Mouse (Mus musculus): Measurements from ENCODE around the gene Bcl2l15. TPM values are rescaled to one million over a fixed set of nuclear protein-coding genes. Genes with fewer than 3 reads are reported as not detected.

Gene Bcl2l15
- polyA plus RNA-seq, 1 experiment from 2014 or later, result 0.14 TPM

GRCm38 (mm10) chr3:103857036-103857805 is 24.8 kb downstream of the Bcl2l15 start:
- no peaks in the 10 kb centered on the region for H3K9me3 ChIP-seq (replicated peaks)
- H3K9ac ChIP-seq, result no peak overlapping the region
- no peaks in the 10 kb centered on the region for H3K27me3 ChIP-seq
- no peak for ATAC-seq (replicated peaks; ENCODE audit: low FRiP score)
- H3K4me2 ChIP-seq, result no peak overlapping the region
- no peak overlapping the region for H3K27ac ChIP-seq
- WGBS, result 83% methylated on average over 7 of the region's 7 CpGs
- no peaks in the 10 kb centered on the region for H3K36me3 ChIP-seq
- H3K4me3 ChIP-seq (replicated peaks), result no peak overlapping the region
- H3K4me1 ChIP-seq, result 0 out of 2 replicates have a peak, but pooled peaks cover 6% of the 10 kb centered on the region

GRCm38 (mm10) chr3:103857977-103858563 is 25.7 kb downstream of the Bcl2l15 start:
- ATAC-seq (replicated peaks; ENCODE audit: low FRiP score), result no peak
- no peak overlapping the region for H3K4me3 ChIP-seq (replicated peaks)
- H3K4me1 ChIP-seq, result 0 out of 2 replicates have a peak, but pooled peaks cover 6% of the 10 kb centered on the region
- H3K4me2 ChIP-seq, result no peak overlapping the region
- WGBS, result 91% methylated on average over 6 of the region's 6 CpGs
- H3K36me3 ChIP-seq, result no peaks in the 10 kb centered on the region
- H3K9me3 ChIP-seq (replicated peaks), result no peaks in the 10 kb centered on the region
- no peak overlapping the region for H3K9ac ChIP-seq
- no peak overlapping the region for H3K27ac ChIP-seq
- H3K27me3 ChIP-seq, result no peaks in the 10 kb centered on the region

- 68% methylated on average over 12 of the region's 12 CpGs for WGBS
- no peak within 1 kb of the TSS for H3K27ac ChIP-seq
Observed at GRCm38 (mm10) chr3:103858881-103859801, 26.7 kb downstream of the Bcl2l15 start, which contains the start of gene Ptpn22. Ptpn22 (plus strand) TSS chr3:103859795.

GRCm38 (mm10) chr3:103859851-103860391 is 27.5 kb downstream of the Bcl2l15 start:
- H3K4me2 ChIP-seq, result no peak overlapping the region
- no peak for ATAC-seq (replicated peaks; ENCODE audit: low FRiP score)
- H3K27ac ChIP-seq, result no peak overlapping the region
- no peak overlapping the region for H3K4me3 ChIP-seq (replicated peaks)
- H3K9me3 ChIP-seq (replicated peaks), result no peaks in the 10 kb centered on the region
- H3K36me3 ChIP-seq, result no peaks in the 10 kb centered on the region
- no peaks in the 10 kb centered on the region for H3K27me3 ChIP-seq
- 60% methylated on average over 6 of the region's 6 CpGs for WGBS
- 0 out of 2 replicates have a peak, but pooled peaks cover 6% of the 10 kb centered on the region for H3K4me1 ChIP-seq
- H3K9ac ChIP-seq, result no peak overlapping the region

More at GRCm38 (mm10) chr3:103858881-103859801, 26.7 kb downstream of the Bcl2l15 start, which contains the start of gene Ptpn22:
- 0 out of 2 replicates have a peak, but pooled peaks cover 6% of the 10 kb centered on the region for H3K4me1 ChIP-seq
- no peaks in the 10 kb centered on the region for H3K27me3 ChIP-seq
- H3K4me3 ChIP-seq (replicated peaks), result no peak within 1 kb of the TSS
- H3K4me2 ChIP-seq, result no peak within 1 kb of the TSS
- no peak for ATAC-seq (replicated peaks; ENCODE audit: low FRiP score)
- no peaks in the 10 kb centered on the region for H3K36me3 ChIP-seq
- no peak within 1 kb of the TSS for H3K9ac ChIP-seq
- H3K9me3 ChIP-seq (replicated peaks), result no peaks in the 10 kb centered on the region

- no peak for ATAC-seq (replicated peaks; ENCODE audit: low FRiP score)
- 0 out of 2 replicates have a peak, but pooled peaks cover 6% of the 10 kb centered on the region for H3K4me1 ChIP-seq
- no peaks in the 10 kb centered on the region for H3K36me3 ChIP-seq
- 68% methylated on average over 4 of the region's 4 CpGs for WGBS
- no peak overlapping the region for H3K4me2 ChIP-seq
- H3K9ac ChIP-seq, result no peak overlapping the region
- no peak overlapping the region for H3K27ac ChIP-seq
- H3K27me3 ChIP-seq, result no peaks in the 10 kb centered on the region
- H3K4me3 ChIP-seq (replicated peaks), result no peak overlapping the region
- no peaks in the 10 kb centered on the region for H3K9me3 ChIP-seq (replicated peaks)
Observed at GRCm38 (mm10) chr3:103862721-103863220, 30.4 kb downstream of the Bcl2l15 start.

GRCm38 (mm10) chr3:103864200-103864599 is 31.8 kb downstream of the Bcl2l15 start:
- no peak for ATAC-seq (replicated peaks; ENCODE audit: low FRiP score)
- no peak overlapping the region for H3K4me3 ChIP-seq (replicated peaks)
- H3K36me3 ChIP-seq, result no peaks in the 10 kb centered on the region
- WGBS, result 67% methylated on average over 6 of the region's 6 CpGs
- no peaks in the 10 kb centered on the region for H3K27me3 ChIP-seq
- H3K9me3 ChIP-seq (replicated peaks), result no peaks in the 10 kb centered on the region
- H3K9ac ChIP-seq, result no peak overlapping the region
- H3K4me2 ChIP-seq, result no peak overlapping the region
- 0 out of 2 replicates have a peak, but pooled peaks cover 6% of the 10 kb centered on the region for H3K4me1 ChIP-seq
- H3K27ac ChIP-seq, result no peak overlapping the region

GRCm38 (mm10) chr3:103867424-103867971 is 35.1 kb downstream of the Bcl2l15 start:
- Histone ChIP-seq H3K4me1 (no peaks in the 10 kb centered on the region), H3K27ac (no peak overlapping the region), H3K36me3 (no peaks in the 10 kb centered on the region), H3K9me3 (replicated peaks) (no peaks in the 10 kb centered on the region), H3K4me3 (replicated peaks) (no peak overlapping the region), H3K27me3 (no peaks in the 10 kb centered on the region), H3K9ac (no peak overlapping the region), H3K4me2 (no peak overlapping the region)
- ATAC-seq (replicated peaks; ENCODE audit: low FRiP score), result no peak
- WGBS, result 91% methylated on average over 5 of the region's 5 CpGs

- Histone ChIP-seq H3K9me3 (replicated peaks) (no peaks in the 10 kb centered on the region), H3K4me1 (no peaks in the 10 kb centered on the region), H3K4me3 (replicated peaks) (no peak overlapping the region), H3K4me2 (no peak overlapping the region), H3K9ac (no peak overlapping the region), H3K36me3 (no peaks in the 10 kb centered on the region), H3K27ac (no peak overlapping the region), H3K27me3 (no peaks in the 10 kb centered on the region)
- WGBS, result 85% methylated on average over 4 of the region's 4 CpGs
- no peak for ATAC-seq (replicated peaks; ENCODE audit: low FRiP score)
Observed at GRCm38 (mm10) chr3:103868008-103868407, 35.6 kb downstream of the Bcl2l15 start.

- no peaks in the 10 kb centered on the region for H3K9me3 ChIP-seq (replicated peaks)
- 44% methylated on average over 3 of the region's 3 CpGs for WGBS
- no peak overlapping the region for H3K9ac ChIP-seq
- no peaks in the 10 kb centered on the region for H3K4me1 ChIP-seq
- no peak for ATAC-seq (replicated peaks; ENCODE audit: low FRiP score)
- H3K4me3 ChIP-seq (replicated peaks), result no peak overlapping the region
- no peak overlapping the region for H3K4me2 ChIP-seq
- no peaks in the 10 kb centered on the region for H3K27me3 ChIP-seq
- no peaks in the 10 kb centered on the region for H3K36me3 ChIP-seq
- no peak overlapping the region for H3K27ac ChIP-seq
Observed at GRCm38 (mm10) chr3:103872663-103873098, 40.3 kb downstream of the Bcl2l15 start.

- Histone ChIP-seq H3K9ac (no peak overlapping the region), H3K27me3 (no peaks in the 10 kb centered on the region), H3K36me3 (no peaks in the 10 kb centered on the region), H3K9me3 (replicated peaks) (no peaks in the 10 kb centered on the region), H3K4me1 (no peaks in the 10 kb centered on the region), H3K27ac (no peak overlapping the region), H3K4me2 (no peak overlapping the region), H3K4me3 (replicated peaks) (no peak overlapping the region)
- ATAC-seq (replicated peaks; ENCODE audit: low FRiP score), result no peak
- WGBS, result 71% methylated on average over 7 of the region's 7 CpGs
Observed at GRCm38 (mm10) chr3:103874329-103874728, 41.9 kb downstream of the Bcl2l15 start.

GRCm38 (mm10) chr3:103885946-103886345 is 53.5 kb downstream of the Bcl2l15 start:
- H3K4me1 ChIP-seq, result no peaks in the 10 kb centered on the region
- no peak for ATAC-seq (replicated peaks; ENCODE audit: low FRiP score)
- 64% methylated on average over 11 of the region's 11 CpGs for WGBS

More at GRCm38 (mm10) chr3:103885946-103886345, 53.5 kb downstream of the Bcl2l15 start:
- Histone ChIP-seq H3K4me2 (no peak overlapping the region), H3K36me3 (no peaks in the 10 kb centered on the region), H3K27me3 (no peaks in the 10 kb centered on the region), H3K9me3 (replicated peaks) (no peaks in the 10 kb centered on the region), H3K27ac (no peak overlapping the region), H3K4me3 (replicated peaks) (no peak overlapping the region), H3K9ac (no peak overlapping the region)

Measured in kidney, embryonic 15.5 days (tissue).